Mouse (Mus musculus): ENCODE data around the gene Dut. TPM values are rescaled to one million over a fixed set of nuclear protein-coding genes. Genes with fewer than 3 reads are reported as not detected.
"Not testable (repeated sequence)": the region's sequence is repeated elsewhere in the genome, so short reads cannot be mapped to it uniquely, and the experiment has no call there.

Dut gene
- polyA plus RNA-seq, 1 experiment, result 15.7 TPM

DNA sequence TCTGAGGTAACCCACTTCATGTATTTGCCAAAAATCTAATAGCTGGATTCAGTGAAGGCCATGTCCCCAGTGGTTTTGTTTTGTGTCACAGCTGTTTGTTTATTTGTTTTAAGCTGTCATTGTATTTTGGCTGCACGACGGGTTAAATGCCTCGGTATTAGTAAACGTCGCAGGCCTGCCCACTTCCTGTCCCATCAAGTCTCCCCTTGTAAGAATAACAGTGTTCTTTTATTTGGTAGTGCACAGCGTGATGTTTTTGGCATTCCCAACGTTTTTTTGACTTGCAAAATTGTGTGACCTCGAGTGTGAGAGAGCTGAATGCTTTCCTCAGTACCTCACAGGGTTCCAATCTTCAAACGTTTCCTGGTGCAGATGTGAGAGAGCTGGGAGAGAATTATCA, 16.8 kb downstream of the Dut start:
- Histone ChIP-seq H3K4me3 (replicated peaks) (no peak overlapping the region), H3K4me1 (ENCODE audit: control insufficient read depth) (no peaks in the 10 kb centered on the region), H3K27me3 (ENCODE audit: control insufficient read depth) (no peaks in the 10 kb centered on the region), H3K36me3 (ENCODE audit: control insufficient read depth) (peaks cover 59% of the 10 kb centered on the region), H3K9me3 (ENCODE audit: control insufficient read depth, low read length) (no peaks in the 10 kb centered on the region)
- TF ChIP-seq GATA1 (IDR thresholded peaks at IDR 0.05; ENCODE audit: low read length) (no peak), TAL1 (IDR thresholded peaks at IDR 0.05; ENCODE audit: low read length) (no peak)

DNA sequence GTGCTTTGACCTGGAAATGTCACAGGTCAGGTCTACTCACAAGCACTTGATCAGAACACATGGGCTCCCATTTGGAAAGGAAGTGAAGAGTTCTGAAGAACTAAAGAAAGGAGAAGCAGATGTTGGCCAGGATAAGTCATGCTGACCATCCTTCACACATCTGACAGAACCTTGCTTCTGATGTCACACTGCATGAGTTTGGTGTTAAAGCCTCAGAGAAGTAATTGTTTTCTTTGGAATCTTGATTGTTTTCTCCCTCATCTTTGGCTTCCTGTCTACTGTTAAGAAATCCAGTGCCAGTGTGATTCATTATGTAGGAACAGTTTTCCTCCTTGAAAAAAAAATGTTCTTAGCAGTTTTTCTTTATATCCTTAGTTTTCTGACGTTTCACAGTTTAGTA, 21.9 kb downstream of the Dut start:
- TF ChIP-seq GATA1 (IDR thresholded peaks at IDR 0.05; ENCODE audit: low read length) (no peak), TAL1 (IDR thresholded peaks at IDR 0.05; ENCODE audit: low read length) (no peak)
- Histone ChIP-seq H3K4me1 (ENCODE audit: control insufficient read depth) (no peaks in the 10 kb centered on the region), H3K27me3 (ENCODE audit: control insufficient read depth) (no peaks in the 10 kb centered on the region), H3K9me3 (ENCODE audit: control insufficient read depth, low read length) (no peaks in the 10 kb centered on the region), H3K4me3 (replicated peaks) (no peak overlapping the region), H3K36me3 (ENCODE audit: control insufficient read depth) (peaks cover 18% of the 10 kb centered on the region)

DNA sequence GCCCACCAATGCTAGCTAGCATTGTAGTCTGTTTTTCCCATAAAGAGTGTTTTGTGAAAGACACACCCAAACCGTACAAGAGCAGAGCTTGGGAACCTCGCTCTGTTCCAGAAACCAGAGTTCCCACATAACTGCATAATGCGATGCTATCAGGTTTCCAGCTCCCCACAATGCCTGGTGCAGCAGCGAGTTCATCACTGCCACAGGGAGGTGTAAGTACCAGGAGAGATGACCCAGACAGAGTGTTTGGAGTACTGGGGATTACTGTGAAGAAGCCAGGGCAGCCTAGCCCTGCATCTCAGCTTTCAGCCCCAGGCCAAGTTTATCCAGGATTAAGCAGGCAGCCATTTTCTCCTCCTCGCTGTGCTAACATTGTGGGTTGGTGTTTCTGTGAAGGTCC, 28.6 kb downstream of the Dut start:
- no peaks in the 10 kb centered on the region for H3K4me1 ChIP-seq (ENCODE audit: control insufficient read depth)
- no peaks in the 10 kb centered on the region for H3K36me3 ChIP-seq (ENCODE audit: control insufficient read depth)
- H3K27me3 ChIP-seq (ENCODE audit: control insufficient read depth), result no peaks in the 10 kb centered on the region
- H3K9me3 ChIP-seq (ENCODE audit: control insufficient read depth, low read length), result no peaks in the 10 kb centered on the region
- no peak overlapping the region for H3K4me3 ChIP-seq (replicated peaks)
- TF ChIP-seq TAL1 (IDR thresholded peaks at IDR 0.05; ENCODE audit: low read length) (no peak), GATA1 (IDR thresholded peaks at IDR 0.05; ENCODE audit: low read length) (no peak)

DNA sequence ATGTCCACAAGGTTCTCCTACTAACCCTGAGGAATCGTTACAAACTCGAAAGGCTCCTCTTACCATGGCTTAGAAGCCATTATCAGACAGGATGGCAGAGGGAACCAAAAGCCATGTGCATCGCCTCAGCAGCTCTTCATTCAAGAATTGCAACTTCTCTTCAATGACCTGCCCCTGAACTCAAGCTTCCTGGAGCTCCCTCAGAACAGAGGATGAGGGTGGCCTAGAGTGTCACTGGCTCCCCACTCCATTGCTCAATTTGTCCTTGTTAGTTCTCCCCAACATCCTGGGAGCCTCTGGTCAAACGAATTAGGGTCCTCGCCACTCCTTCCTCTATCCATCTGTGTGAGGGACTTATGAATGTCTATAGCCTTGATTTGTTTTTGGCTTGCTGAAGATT, 29.7 kb downstream of the Dut start:
- no peak for TF ChIP-seq GATA1 (IDR thresholded peaks at IDR 0.05; ENCODE audit: low read length)
- Histone ChIP-seq H3K27me3 (ENCODE audit: control insufficient read depth) (no peaks in the 10 kb centered on the region), H3K9me3 (ENCODE audit: control insufficient read depth, low read length) (no peaks in the 10 kb centered on the region)

DNA sequence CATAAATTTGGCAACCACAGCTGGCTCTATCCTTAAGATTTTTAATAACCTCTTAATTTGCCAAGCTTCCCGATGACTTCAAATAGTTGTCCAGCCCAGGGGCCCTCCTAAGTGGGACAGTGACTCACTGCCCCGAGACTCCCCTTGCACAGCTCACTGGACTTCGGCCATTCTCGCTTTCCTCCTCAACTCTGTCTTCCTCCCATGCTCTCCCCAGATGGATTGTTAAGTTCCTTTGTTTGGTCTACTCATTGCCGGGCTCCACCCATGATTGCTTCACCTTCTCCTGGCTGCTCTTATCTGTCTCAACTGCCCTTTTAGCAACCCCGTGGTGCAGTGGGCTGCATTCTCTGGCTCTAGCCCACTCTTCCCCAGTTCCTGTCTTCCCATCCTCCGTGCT, 31.5 kb downstream of the Dut start:
- TF ChIP-seq TAL1 (IDR thresholded peaks at IDR 0.05; ENCODE audit: low read length) (no peak), GATA1 (IDR thresholded peaks at IDR 0.05; ENCODE audit: low read length) (no peak)
- Histone ChIP-seq H3K36me3 (ENCODE audit: control insufficient read depth) (no peaks in the 10 kb centered on the region), H3K4me3 (replicated peaks) (no peak overlapping the region), H3K9me3 (ENCODE audit: control insufficient read depth, low read length) (no peaks in the 10 kb centered on the region), H3K27me3 (ENCODE audit: control insufficient read depth) (no peaks in the 10 kb centered on the region), H3K4me1 (ENCODE audit: control insufficient read depth) (no peaks in the 10 kb centered on the region)

More for the DNA sequence above, 29.7 kb downstream of the Dut start:
- Histone ChIP-seq H3K36me3 (ENCODE audit: control insufficient read depth) (no peaks in the 10 kb centered on the region), H3K4me1 (ENCODE audit: control insufficient read depth) (no peaks in the 10 kb centered on the region), H3K4me3 (replicated peaks) (no peak overlapping the region)

DNA sequence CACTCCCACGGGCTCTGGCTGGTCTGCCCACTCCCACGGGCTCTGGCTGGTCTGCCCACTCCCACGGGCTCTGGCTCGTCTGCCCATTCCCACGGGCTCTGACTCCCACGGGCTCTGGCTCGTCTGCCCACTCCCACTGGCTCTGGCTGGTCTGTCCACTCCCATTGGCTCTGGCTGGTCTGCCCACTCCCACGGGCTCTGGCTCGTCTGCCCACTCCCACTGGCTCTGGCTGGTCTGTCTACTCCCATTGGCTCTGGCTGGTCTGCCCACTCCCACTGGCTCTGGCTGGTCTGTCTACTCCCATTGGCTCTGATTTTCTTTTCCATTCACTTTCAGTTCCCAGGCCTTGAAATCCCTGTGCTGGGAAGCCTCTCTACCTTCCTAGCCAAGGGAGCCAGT, 33.0 kb downstream of the Dut start:
- not testable (repeated sequence) for H3K9me3 ChIP-seq (ENCODE audit: control insufficient read depth, low read length); H3K4me1 ChIP-seq (ENCODE audit: control insufficient read depth); H3K4me3 ChIP-seq (replicated peaks); H3K36me3 ChIP-seq (ENCODE audit: control insufficient read depth); H3K27me3 ChIP-seq (ENCODE audit: control insufficient read depth)

DNA sequence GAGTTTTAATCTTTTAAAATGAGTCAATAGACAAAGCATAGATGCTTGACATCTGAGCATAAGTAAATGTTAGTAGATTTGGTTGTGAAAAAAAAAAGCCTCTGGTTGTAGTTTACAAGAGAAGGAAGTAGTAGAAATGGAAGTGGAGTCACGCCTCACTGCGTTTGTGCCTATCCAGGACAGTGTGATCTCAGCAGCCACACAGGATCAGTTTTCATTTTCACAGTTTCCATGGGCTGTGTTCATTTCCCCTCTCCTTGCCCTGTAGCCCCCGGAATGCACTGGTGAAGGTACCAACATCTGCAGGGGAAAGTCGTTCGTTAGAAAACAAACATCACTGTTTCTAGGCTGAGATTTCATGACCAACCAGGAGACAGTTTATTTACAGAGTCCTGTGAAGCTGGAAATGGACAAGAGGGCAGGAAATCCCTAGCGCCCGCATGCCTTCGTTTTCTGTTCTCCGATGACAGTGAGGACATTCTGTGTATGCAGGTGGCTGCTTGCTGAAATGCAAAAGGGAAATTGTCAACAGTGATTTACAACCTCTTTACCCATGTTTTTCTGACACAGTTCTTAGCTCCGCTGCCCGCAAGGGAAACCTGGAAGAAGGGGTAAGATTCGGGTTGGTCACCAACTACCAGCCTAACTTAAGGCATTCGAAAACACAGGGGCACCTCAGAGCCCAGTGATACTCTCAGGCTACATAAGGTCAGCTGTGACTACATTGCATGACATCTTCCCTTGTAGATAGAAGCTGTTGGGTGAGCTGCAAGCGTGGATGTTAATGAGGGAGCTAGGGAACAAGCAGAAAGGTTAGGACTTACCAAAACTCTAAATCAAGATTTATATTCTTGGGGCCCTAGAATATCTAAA, 35.6 kb downstream of the Dut start:
- TF ChIP-seq TAL1 (IDR thresholded peaks at IDR 0.05; ENCODE audit: low read length) (no peak), GATA1 (IDR thresholded peaks at IDR 0.05; ENCODE audit: low read length) (no peak)
- no peaks in the 10 kb centered on the region for H3K4me1 ChIP-seq (ENCODE audit: control insufficient read depth)
- H3K4me3 ChIP-seq (replicated peaks), result no peak overlapping the region
- H3K9me3 ChIP-seq (ENCODE audit: control insufficient read depth, low read length), result no peaks in the 10 kb centered on the region
- no peaks in the 10 kb centered on the region for H3K27me3 ChIP-seq (ENCODE audit: control insufficient read depth)
- no peaks in the 10 kb centered on the region for H3K36me3 ChIP-seq (ENCODE audit: control insufficient read depth)

DNA sequence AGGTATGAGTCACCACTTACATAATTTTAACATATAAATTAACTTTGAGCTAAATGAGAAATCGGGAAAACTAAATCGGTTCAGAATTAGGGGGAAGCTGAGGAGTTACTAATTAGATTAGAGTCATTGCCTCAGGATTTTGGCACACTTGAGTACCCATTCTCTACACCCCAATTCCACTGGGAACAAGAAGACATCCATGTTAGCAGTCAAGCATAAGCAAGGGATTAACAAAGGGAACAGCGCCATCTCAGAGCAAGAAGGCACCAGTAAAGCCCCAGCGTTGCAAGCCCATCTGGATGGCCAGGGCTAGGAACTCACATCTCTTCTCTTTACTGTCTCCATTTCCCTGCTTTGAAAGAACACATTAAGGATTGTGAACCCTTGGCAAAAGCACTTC, 38.8 kb downstream of the Dut start:
- Histone ChIP-seq H3K36me3 (ENCODE audit: control insufficient read depth) (no peaks in the 10 kb centered on the region), H3K27me3 (ENCODE audit: control insufficient read depth) (no peaks in the 10 kb centered on the region), H3K4me1 (ENCODE audit: control insufficient read depth) (no peaks in the 10 kb centered on the region), H3K4me3 (replicated peaks) (no peak overlapping the region), H3K9me3 (ENCODE audit: control insufficient read depth, low read length) (no peaks in the 10 kb centered on the region)
- TF ChIP-seq TAL1 (IDR thresholded peaks at IDR 0.05; ENCODE audit: low read length), result no peak
- no peak for TF ChIP-seq GATA1 (IDR thresholded peaks at IDR 0.05; ENCODE audit: low read length)

DNA sequence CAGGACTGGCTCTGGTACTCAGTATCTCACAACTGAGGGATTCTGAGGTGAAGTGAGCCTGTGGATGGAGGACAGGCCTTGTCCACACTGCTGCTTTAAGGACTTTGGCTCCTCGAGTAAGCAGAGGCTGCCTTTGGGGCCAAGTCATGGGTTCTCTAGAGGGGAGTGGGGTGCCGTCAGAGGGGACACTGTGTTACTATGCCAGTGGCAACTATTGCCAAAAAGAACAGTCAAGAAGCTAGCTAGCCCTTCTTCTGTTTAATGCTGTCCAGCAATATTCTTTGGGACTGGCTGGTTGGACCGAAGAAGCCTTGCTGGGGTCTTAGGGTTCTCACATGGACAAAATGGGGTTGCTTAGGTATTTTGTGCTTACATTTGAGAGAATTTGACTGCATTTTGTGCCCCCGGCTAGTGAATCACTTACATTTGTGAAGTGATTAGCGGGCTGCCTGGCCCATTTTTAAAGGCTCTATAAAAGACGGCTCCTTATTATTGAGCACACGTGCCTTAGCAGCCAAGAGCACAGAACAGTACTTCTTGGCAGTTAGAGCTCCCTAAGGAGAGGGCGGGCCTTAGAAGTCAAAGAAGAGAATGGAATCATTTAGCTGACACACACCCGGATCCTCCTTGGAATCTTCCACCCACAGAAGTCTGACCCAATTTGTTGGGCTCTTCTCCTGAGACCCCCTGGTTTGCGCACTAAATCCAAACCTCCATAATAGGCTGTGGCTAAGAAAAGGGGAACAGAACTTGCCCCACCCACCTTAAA, 43.4 kb downstream of the Dut start:
- Histone ChIP-seq H3K4me1 (ENCODE audit: control insufficient read depth) (no peaks in the 10 kb centered on the region), H3K9me3 (ENCODE audit: control insufficient read depth, low read length) (no peaks in the 10 kb centered on the region), H3K27me3 (ENCODE audit: control insufficient read depth) (no peaks in the 10 kb centered on the region), H3K36me3 (ENCODE audit: control insufficient read depth) (no peaks in the 10 kb centered on the region), H3K4me3 (replicated peaks) (no peak overlapping the region)
- TF ChIP-seq GATA1 (IDR thresholded peaks at IDR 0.05; ENCODE audit: low read length), result no peak
- TF ChIP-seq TAL1 (IDR thresholded peaks at IDR 0.05; ENCODE audit: low read length), result no peak
